Mouse (Mus musculus) testis, adult 2 months (tissue): Measurements from ENCODE around the gene Ube2f.

Source experiments
- CTCF ChIP-seq: fragments of 200-500 bp; IDR thresholded peaks from 2 replicates; pipeline ENCODE4 v1.5.1; 2012; ENCODE audit warnings: low read depth, mild to moderate bottlenecking, inconsistent platforms, low read length, moderate library complexity; ENCODE audit not compliant: control insufficient read depth, insufficient read depth, insufficient replicate concordance
- POLR2A ChIP-seq: fragments of 200-500 bp; IDR thresholded peaks from 2 replicates; pipeline ENCODE4 v1.6.1; 2012; ENCODE audit warnings: low read depth, mild to moderate bottlenecking, inconsistent platforms, low read length, moderate library complexity; ENCODE audit not compliant: control insufficient read depth

- TF ChIP-seq POLR2A (no peak), CTCF (no peak)
Observed at GRCm38 (mm10) chr1:91219641-91220321, 30.3 kb upstream of the Ube2f start.
